ENCODE assay signal across 8 mouse cellular contexts in the genomic region with DNA sequence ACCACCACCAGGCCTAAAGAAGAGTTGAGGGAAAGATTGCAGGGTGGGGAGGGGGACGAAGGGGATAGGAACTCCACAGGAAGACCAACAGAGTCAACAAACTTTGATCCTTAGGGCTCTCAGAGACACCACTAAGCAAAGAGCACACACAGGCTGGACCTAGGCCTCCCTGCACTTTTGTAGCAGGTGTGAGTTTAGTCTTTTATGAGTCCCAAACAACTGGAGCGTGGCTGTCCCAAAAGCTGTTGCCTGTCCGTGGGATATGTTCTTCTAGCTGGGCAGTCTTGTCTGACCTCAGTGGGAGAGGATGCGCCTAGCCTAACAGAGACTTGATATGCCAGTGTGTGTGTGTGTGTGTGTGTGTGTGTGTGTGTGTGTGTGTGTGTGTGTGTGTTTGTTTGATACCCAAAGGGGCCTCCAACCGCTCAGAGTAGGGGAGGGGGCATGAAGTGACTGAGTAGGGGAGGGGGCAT. TPM values are rescaled to one million over a fixed set of nuclear protein-coding genes. Genes with fewer than 3 reads are reported as not detected.
DNase-seq lines count a peak whose midpoint lies in the region; ATAC-seq and TF ChIP-seq lines count a peak whose summit lies in the region.

No protein-coding gene starts in this region.

- H3K4me3 ChIP-seq in lung, postnatal 0 days (ENCODE audit: low read depth, low read length) = peak overlapping the region; percentile 76
- H3K4me3 ChIP-seq in embryonic facial prominence, embryonic 15.5 days (replicated peaks) = peak overlapping the region; percentile 61
- peak overlapping the region; percentile 64 for H3K4me3 ChIP-seq in limb, embryonic 13.5 days
- H3K4me3 ChIP-seq in stomach, embryonic 14.5 days (ENCODE audit: low read depth, low read length) = peak overlapping the region; percentile 57

- H3K4me1 ChIP-seq in lung, postnatal 0 days (ENCODE audit: insufficient read depth, low read depth, low read length) = no peaks in the 10 kb centered on the region
- H3K4me1 ChIP-seq in embryonic facial prominence, embryonic 15.5 days = peaks cover 9% of the 10 kb centered on the region; the same call in 1 of the 2 replicates
- H3K4me1 ChIP-seq in limb, embryonic 13.5 days = peaks cover 9% of the 10 kb centered on the region; the same call in 1 of the 2 replicates
- H3K4me1 ChIP-seq in stomach, embryonic 14.5 days (ENCODE audit: control insufficient read depth, insufficient read depth, low read length) = no peaks in the 10 kb centered on the region

- 40% methylated on average over 5 of the region's 5 CpGs for WGBS in lung, postnatal 0 days
- 56% methylated on average over 5 of the region's 5 CpGs for WGBS in embryonic facial prominence, embryonic 15.5 days
- 41% methylated on average over 5 of the region's 5 CpGs for WGBS in limb, embryonic 13.5 days
- WGBS in stomach, embryonic 14.5 days = 46% methylated on average over 5 of the region's 5 CpGs

- ATAC-seq in lung, postnatal 0 days = no peak
- no peak for ATAC-seq in embryonic facial prominence, embryonic 15.5 days (ENCODE audit: insufficient number of reproducible peaks, low FRiP score, low TSS enrichment, low read depth)
- ATAC-seq in limb, embryonic 13.5 days (ENCODE audit: low FRiP score, low read depth) = 0 out of 2 replicates have a peak, but pooled peaks have one; percentile 24
- no peak; the same call in 1 of the 2 replicates for ATAC-seq in stomach, embryonic 14.5 days (ENCODE audit: insufficient number of reproducible peaks, insufficient read depth, low FRiP score, low read depth)

- no peak for TF ChIP-seq EP300 in lung, postnatal 0 days (IDR thresholded peaks at IDR 0.05)

- H3K36me3 ChIP-seq in lung, postnatal 0 days (ENCODE audit: insufficient read depth, low read length) = no peaks in the 10 kb centered on the region; the same call in 1 of the 2 replicates
- no peaks in the 10 kb centered on the region for H3K36me3 ChIP-seq in embryonic facial prominence, embryonic 15.5 days
- H3K36me3 ChIP-seq in limb, embryonic 13.5 days = no peaks in the 10 kb centered on the region
- H3K36me3 ChIP-seq in stomach, embryonic 14.5 days (ENCODE audit: control insufficient read depth, insufficient read depth, low read length) = no peaks in the 10 kb centered on the region

- H3K9ac ChIP-seq in lung, postnatal 0 days (replicated peaks; ENCODE audit: low read depth) = 0 out of 2 replicates have a peak overlapping the region, but pooled peaks have one; percentile 59
- H3K9ac ChIP-seq in embryonic facial prominence, embryonic 15.5 days = no peak overlapping the region
- H3K9ac ChIP-seq in limb, embryonic 13.5 days = peak overlapping the region; percentile 72
- H3K9ac ChIP-seq in stomach, embryonic 14.5 days (replicated peaks; ENCODE audit: low read depth, low read length) = no peak overlapping the region

- H3K27ac ChIP-seq in lung, postnatal 0 days (ENCODE audit: low read length) = peak overlapping the region; percentile 89; the same call in 1 of the 2 replicates
- H3K27ac ChIP-seq in embryonic facial prominence, embryonic 15.5 days (replicated peaks) = no peak overlapping the region
- H3K27ac ChIP-seq in limb, embryonic 13.5 days = no peak overlapping the region
- H3K27ac ChIP-seq in stomach, embryonic 14.5 days (ENCODE audit: low read length) = peak overlapping the region; percentile 85

- peak overlapping the region; percentile 62 for H3K4me2 ChIP-seq in lung, postnatal 0 days (replicated peaks; ENCODE audit: low read depth, low read length)
- peak overlapping the region; percentile 85 for H3K4me2 ChIP-seq in embryonic facial prominence, embryonic 15.5 days (replicated peaks)
- peak overlapping the region; percentile 87 for H3K4me2 ChIP-seq in limb, embryonic 13.5 days (replicated peaks)
- peak overlapping the region; percentile 84 for H3K4me2 ChIP-seq in stomach, embryonic 14.5 days (replicated peaks; ENCODE audit: low read depth, low read length)

- no peaks in the 10 kb centered on the region for H3K27me3 ChIP-seq in lung, postnatal 0 days (replicated peaks; ENCODE audit: insufficient read depth, low read length)
- H3K27me3 ChIP-seq in embryonic facial prominence, embryonic 15.5 days = no peaks in the 10 kb centered on the region
- no peaks in the 10 kb centered on the region for H3K27me3 ChIP-seq in limb, embryonic 13.5 days
- no peaks in the 10 kb centered on the region for H3K27me3 ChIP-seq in stomach, embryonic 14.5 days (ENCODE audit: control insufficient read depth, insufficient read depth, low read length)

- no peaks in the 10 kb centered on the region for H3K9me3 ChIP-seq in lung, postnatal 0 days (ENCODE audit: low read length)
- no peaks in the 10 kb centered on the region for H3K9me3 ChIP-seq in embryonic facial prominence, embryonic 15.5 days (replicated peaks)
- no peaks in the 10 kb centered on the region for H3K9me3 ChIP-seq in limb, embryonic 13.5 days
- H3K9me3 ChIP-seq in stomach, embryonic 14.5 days (ENCODE audit: control insufficient read depth, low read depth, low read length) = no peaks in the 10 kb centered on the region

- no peak for TF ChIP-seq CTCF in lung, postnatal 0 days (IDR thresholded peaks at IDR 0.05)

- DNase-seq in lung, postnatal 0 days (ENCODE audit: low spot score) = no peak
- no peak for DNase-seq in lung, postnatal 10 days
- no peak for DNase-seq in spleen, postnatal 14 days (ENCODE audit: low spot score in 2 of 2)
- DNase-seq in frontal cortex, postnatal 25 days (ENCODE audit: low spot score in 2 of 2) = no peak
- no peak for DNase-seq in adrenal gland, postnatal 25 days

RNA-seq across cellular contexts. Expression of gene Ddx58, which starts 0.7 kb away (rescaled TPM):
- 15.3 and 18.1 TPM in 2 replicates for polyA plus RNA-seq in lung, postnatal 0 days (2015; fragmentation: Nextera tagmentation; extraction: Ambion mirVana)
- 8.6 and 9.5 TPM in 2 replicates for polyA plus RNA-seq in embryonic facial prominence, embryonic 15.5 days (2015; fragmentation: Nextera tagmentation; extraction: Ambion mirVana)
- 10.2 and 10.9 TPM in 2 replicates for polyA plus RNA-seq in limb, embryonic 13.5 days (2015; fragmentation: Nextera tagmentation; extraction: Ambion mirVana)
- 16.7 and 17.1 TPM in 2 replicates for polyA plus RNA-seq in stomach, embryonic 14.5 days (2014; fragmentation: Nextera tagmentation; extraction: Ambion mirVana)
- total RNA-seq in adrenal gland, postnatal 25 days (2021) = 24.4 and 34.1 TPM in 2 replicates

RNA-seq across cellular contexts. Expression of gene Smim27, which starts 29.1 kb away (rescaled TPM):
- 45.6 and 57.1 TPM in 2 replicates for polyA plus RNA-seq in lung, postnatal 0 days (2015; fragmentation: Nextera tagmentation; extraction: Ambion mirVana)
- polyA plus RNA-seq in embryonic facial prominence, embryonic 15.5 days (2015; fragmentation: Nextera tagmentation; extraction: Ambion mirVana) = 35.8 and 36.6 TPM in 2 replicates
- polyA plus RNA-seq in limb, embryonic 13.5 days (2015; fragmentation: Nextera tagmentation; extraction: Ambion mirVana) = 30.8 and 33.6 TPM in 2 replicates
- polyA plus RNA-seq in stomach, embryonic 14.5 days (2014; fragmentation: Nextera tagmentation; extraction: Ambion mirVana) = 38.6 and 48.8 TPM in 2 replicates
- total RNA-seq in adrenal gland, postnatal 25 days (2021) = 47.8 and 54.6 TPM in 2 replicates

RNA-seq across cellular contexts. Expression of gene Topors, which starts 29.3 kb away (rescaled TPM):
- 25.4 and 27.9 TPM in 2 replicates for polyA plus RNA-seq in lung, postnatal 0 days (2015; fragmentation: Nextera tagmentation; extraction: Ambion mirVana)
- polyA plus RNA-seq in embryonic facial prominence, embryonic 15.5 days (2015; fragmentation: Nextera tagmentation; extraction: Ambion mirVana) = 40.4 and 41.2 TPM in 2 replicates
- polyA plus RNA-seq in limb, embryonic 13.5 days (2015; fragmentation: Nextera tagmentation; extraction: Ambion mirVana) = 51.7 and 52.7 TPM in 2 replicates
- 40.6 and 43.7 TPM in 2 replicates for polyA plus RNA-seq in stomach, embryonic 14.5 days (2014; fragmentation: Nextera tagmentation; extraction: Ambion mirVana)
- 32.9 and 33.2 TPM in 2 replicates for total RNA-seq in adrenal gland, postnatal 25 days (2021)

RNA-seq across cellular contexts. Expression of gene Ndufb6, which starts 38.9 kb away (rescaled TPM):
- 207 and 222 TPM in 2 replicates for polyA plus RNA-seq in lung, postnatal 0 days (2015; fragmentation: Nextera tagmentation; extraction: Ambion mirVana)
- polyA plus RNA-seq in embryonic facial prominence, embryonic 15.5 days (2015; fragmentation: Nextera tagmentation; extraction: Ambion mirVana) = 281 and 287 TPM in 2 replicates
- polyA plus RNA-seq in limb, embryonic 13.5 days (2015; fragmentation: Nextera tagmentation; extraction: Ambion mirVana) = 292 and 303 TPM in 2 replicates
- polyA plus RNA-seq in stomach, embryonic 14.5 days (2014; fragmentation: Nextera tagmentation; extraction: Ambion mirVana) = 294 and 304 TPM in 2 replicates
- total RNA-seq in adrenal gland, postnatal 25 days (2021) = 177 and 194 TPM in 2 replicates

Comparison
In these comparisons a context has a peak if more than half of its experiments do, and no peak if none do; other contexts are left out.
1. H3K27ac ChIP-seq: peak in lung, postnatal 0 days (single experiment) and stomach, embryonic 14.5 days (single experiment); none in embryonic facial prominence, embryonic 15.5 days (single experiment) and limb, embryonic 13.5 days (single experiment).
2. H3K9ac ChIP-seq: peak in lung, postnatal 0 days (single experiment) and limb, embryonic 13.5 days (single experiment); none in embryonic facial prominence, embryonic 15.5 days (single experiment) and stomach, embryonic 14.5 days (single experiment).
3. Peak in every context shown above with its lines, with median percentiles within 50 percentile points of each other: H3K4me2 ChIP-seq and H3K4me3 ChIP-seq.